Mouse (Mus musculus) erythroblast, embryonic 14.5 days (primary cell): ENCODE results near the gene D630003M21Rik.

Experiments
- GATA1 ChIP-seq: IDR thresholded peaks from 2 replicates; pipeline ENCODE4 v1.6.1; 2012; ENCODE audit warnings: low read length, inconsistent platforms, mixed read lengths
- TAL1 ChIP-seq: IDR thresholded peaks from 3 replicates; pipeline ENCODE4 v1.6.1; 2012; ENCODE audit warnings: low read length, inconsistent platforms, mixed read lengths

DNA sequence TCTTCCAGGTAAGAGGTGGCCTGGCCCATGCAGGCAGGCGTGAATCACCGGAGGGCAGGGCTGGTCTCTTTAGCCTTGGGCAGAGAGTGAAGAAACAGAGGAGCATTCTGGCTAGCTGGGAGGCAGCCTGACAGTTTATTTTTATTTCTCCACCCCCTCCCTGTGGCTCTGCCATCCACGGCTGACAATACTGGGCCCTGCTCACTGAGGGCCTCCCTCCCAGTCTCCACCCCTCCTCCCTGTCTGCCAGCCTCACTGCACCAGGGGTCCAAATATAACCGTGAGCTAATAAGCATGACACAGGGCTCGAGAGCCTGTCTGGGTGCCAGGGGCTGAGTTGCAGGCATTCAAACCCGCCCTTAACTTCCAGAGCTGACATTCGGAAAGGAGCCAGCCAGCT, 89.4 kb downstream of the D630003M21Rik start:
- no peak for TF ChIP-seq GATA1
- no peak for TF ChIP-seq TAL1
